Mouse (Mus musculus) spleen, adult 2 months (tissue): Measurements from ENCODE around the gene Plppr1.

Source experiments
- CTCF ChIP-seq: fragments of 200-500 bp; IDR thresholded peaks from 2 replicates; pipeline ENCODE4 v1.5.1; 2011; ENCODE audit warnings: mild to moderate bottlenecking, inconsistent platforms; ENCODE audit not compliant: insufficient read depth, insufficient read length, insufficient replicate concordance; ENCODE audit errors: extremely low read depth
- POLR2A ChIP-seq: fragments of 200-500 bp; IDR thresholded peaks from 2 replicates; pipeline ENCODE4 v1.6.1; 2011; ENCODE audit warnings: low read depth, low read length, inconsistent platforms

- no peak for TF ChIP-seq POLR2A
- no peak for TF ChIP-seq CTCF
These were observed 237.4 kb downstream of the Plppr1 start for GRCm38 (mm10) chr4:49296434-49296833.
